Mouse (Mus musculus): Measurements from ENCODE around the gene Plekhm2. TPM values are rescaled to one million over a fixed set of nuclear protein-coding genes. Genes with fewer than 3 reads are reported as not detected.

Gene Plekhm2
- total and polyA plus RNA-seq, 3 experiments: 12.4 to 28.2 (median 13.7) TPM

DNA sequence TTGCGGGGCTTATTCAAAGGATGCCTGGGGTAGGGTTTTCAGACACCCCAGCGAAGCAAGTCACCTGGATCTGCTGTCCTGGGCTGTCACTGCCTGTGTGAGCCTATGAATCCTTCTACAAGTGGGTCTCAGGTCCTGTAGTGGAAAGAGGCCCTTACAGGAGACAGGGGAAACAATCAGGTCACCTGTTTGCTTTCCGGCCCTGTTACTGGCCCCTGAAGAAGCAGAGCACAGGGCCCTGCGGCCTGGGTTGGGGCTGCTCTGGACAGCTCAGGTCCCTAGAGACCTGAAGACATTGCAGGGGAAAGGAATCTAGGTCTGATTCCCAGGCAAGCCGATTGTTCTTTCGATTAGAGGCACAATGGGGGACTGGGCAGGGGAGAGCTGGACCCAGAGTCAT is 64.3 kb downstream of the Plekhm2 start:
- in situ Hi-C loops (cut with MboI; ENCODE audit: low pct_ligation_motif_present, low pct_unique_long_range_greater_than_20kb, low sequenced_read_pairs): no loop called here

DNA sequence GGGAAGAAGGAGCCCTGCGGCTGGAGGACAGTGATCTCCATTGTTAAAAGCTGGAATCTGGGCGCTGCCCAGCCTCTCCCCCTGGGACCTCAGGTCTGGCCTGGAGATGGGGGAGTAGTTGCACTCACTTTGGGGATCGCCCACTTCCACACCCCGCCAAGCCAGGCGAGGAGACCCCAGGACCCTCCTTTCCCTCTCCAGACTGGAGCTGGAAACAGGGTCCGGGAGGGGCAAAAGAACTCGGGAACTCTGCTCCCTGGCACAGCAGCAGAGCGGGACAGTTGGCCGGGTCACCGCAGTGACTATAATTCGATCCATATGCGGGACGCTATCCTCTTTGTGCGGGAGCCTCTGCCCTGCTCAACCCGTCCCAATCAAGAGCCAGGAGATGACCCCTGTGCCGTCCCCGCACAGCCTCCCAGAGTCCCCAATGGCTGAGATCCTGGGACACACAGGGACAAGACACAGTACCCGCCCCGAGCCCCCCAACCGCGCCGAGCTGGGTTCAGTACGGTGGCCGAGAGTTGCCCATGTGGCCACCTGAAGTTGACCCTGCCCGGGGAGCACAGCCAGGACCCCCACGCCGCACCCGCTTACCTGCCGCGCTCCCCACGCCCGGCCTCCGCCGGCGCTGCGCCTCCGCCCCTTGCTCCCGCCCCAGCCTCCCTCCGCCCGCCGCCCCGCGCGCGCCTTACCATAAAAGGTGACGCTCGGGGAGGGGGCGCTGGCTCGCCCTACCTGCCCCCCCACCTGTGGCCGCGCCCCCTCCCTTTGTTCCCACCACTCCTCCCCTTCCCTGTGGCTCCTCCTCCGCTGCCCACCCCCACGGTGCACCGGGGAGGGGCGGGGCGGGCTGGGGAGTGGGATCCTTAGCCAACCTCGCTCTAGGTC is 65.2 kb downstream of the Plekhm2 start:
- Histone ChIP-seq H3K9ac (ENCODE audit: insufficient read depth, low read depth) (no peak overlapping the region), H3K27me3 (replicated peaks) (no peaks in the 10 kb centered on the region), H3K36me3 (replicated peaks in 1 of 2; ENCODE audit: control insufficient read depth in 1 of 2, insufficient read depth in 1 of 2, low read length in 1 of 2) (no peaks in the 10 kb centered on the region), H3K9me3 (replicated peaks; ENCODE audit: low read length) (no peaks in the 10 kb centered on the region), H3K4me3 (replicated peaks in 1 of 3; ENCODE audit: low read depth in 2 of 3, low read length in 2 of 3, poor library complexity in 1 of 3) (no peak overlapping the region), H3K79me2 (replicated peaks; ENCODE audit: control insufficient read depth, extremely low read depth, insufficient read depth, poor library complexity, severe bottlenecking) (no peaks in the 10 kb centered on the region), H3K4me1 (ENCODE audit: control insufficient read depth in 1 of 2, insufficient read depth in 2 of 2) (peaks cover 7 to 14% of the 10 kb centered on the region in 2 experiments), H3K4me2 (ENCODE audit: insufficient read depth, low read depth, poor library complexity, severe bottlenecking) (no peak overlapping the region), H3K27ac (ENCODE audit: insufficient read depth, low read depth) (no peak overlapping the region)
- dilution Hi-C loops (cut with MboI; ENCODE audit: extremely low pct_ligation_motif_present, extremely low pct_unique_long_range_greater_than_20kb, low sequenced_read_pairs) (no loop called here), in situ Hi-C loops (cut with MboI; ENCODE audit: low pct_ligation_motif_present, low pct_unique_long_range_greater_than_20kb, low sequenced_read_pairs) (no loop called here)
- TF ChIP-seq MAZ (IDR thresholded peaks at IDR 0.05; ENCODE audit: low read depth, low read length) (no peak), MEF2A (IDR thresholded peaks at IDR 0.05; ENCODE audit: borderline replicate concordance, low read depth, low read length) (no peak), NRF1 (IDR thresholded peaks at IDR 0.05; ENCODE audit: low read depth, low read length) (no peak), HCFC1 (IDR thresholded peaks at IDR 0.05; ENCODE audit: low read depth, low read length) (no peak), ETS1 (conservative IDR thresholded peaks at IDR 0.05; ENCODE audit: low read depth, low read length) (no peak), MYC (IDR thresholded peaks at IDR 0.05; ENCODE audit: low read depth, low read length) (no peak), ZNF384 (IDR thresholded peaks at IDR 0.05; ENCODE audit: low read depth, low read length) (no peak), KAT2A (IDR thresholded peaks at IDR 0.05; ENCODE audit: insufficient replicate concordance, low read length) (no peak), PAX5 (IDR thresholded peaks at IDR 0.05; ENCODE audit: low read length) (no peak), TBP (conservative IDR thresholded peaks at IDR 0.05; ENCODE audit: low read depth, low read length) (no peak), TCF12 (IDR thresholded peaks at IDR 0.05; ENCODE audit: low read depth, low read length) (no peak), RCOR1 (conservative IDR thresholded peaks at IDR 0.05; ENCODE audit: low read depth, low read length) (no peak), BHLHE40 (IDR thresholded peaks at IDR 0.05; ENCODE audit: low read depth, low read length) (no peak), CHD2 (IDR thresholded peaks at IDR 0.05; ENCODE audit: low read length) (no peak)
- no peak for DNase-seq (ENCODE audit: extremely low read depth)

More for the DNA sequence above, 64.3 kb downstream of the Plekhm2 start:
- H3K79me2 ChIP-seq (replicated peaks; ENCODE audit: control insufficient read depth, extremely low read depth, insufficient read depth, poor library complexity, severe bottlenecking): no peaks in the 10 kb centered on the region
- TF ChIP-seq ZMIZ1 (IDR thresholded peaks at IDR 0.05; ENCODE audit: low read depth, low read length) (no peak), POLR2AphosphoS2 (IDR thresholded peaks at IDR 0.05; ENCODE audit: low read depth, low read length) (no peak), RAD21 (IDR thresholded peaks at IDR 0.05; ENCODE audit: low read depth, low read length) (no peak), SIN3A (IDR thresholded peaks at IDR 0.05; ENCODE audit: low read length) (no peak), ELF1 (IDR thresholded peaks at IDR 0.05; ENCODE audit: low read depth, low read length) (no peak), MXI1 (IDR thresholded peaks at IDR 0.05; ENCODE audit: low read depth, low read length) (no peak), MAZ (IDR thresholded peaks at IDR 0.05; ENCODE audit: low read depth, low read length) (no peak), SMC3 (IDR thresholded peaks at IDR 0.05; ENCODE audit: low read depth, low read length) (no peak), CHD2 (IDR thresholded peaks at IDR 0.05; ENCODE audit: low read length) (no peak), PAX5 (IDR thresholded peaks at IDR 0.05; ENCODE audit: low read length) (no peak)
- DNase-seq (ENCODE audit: extremely low read depth): no peak
- H3K4me2 ChIP-seq (ENCODE audit: insufficient read depth, low read depth, poor library complexity, severe bottlenecking): no peak overlapping the region; the same call in 1 of the 2 replicates
- no peaks in the 10 kb centered on the region for H3K36me3 ChIP-seq (replicated peaks in 1 of 2; ENCODE audit: control insufficient read depth in 1 of 2, insufficient read depth in 1 of 2, low read length in 1 of 2)
- no peak overlapping the region for H3K4me3 ChIP-seq (replicated peaks in 1 of 3; ENCODE audit: low read depth in 2 of 3, low read length in 2 of 3, poor library complexity in 1 of 3)
- H3K9ac ChIP-seq (ENCODE audit: insufficient read depth, low read depth): no peak overlapping the region
- H3K27me3 ChIP-seq (replicated peaks): no peaks in the 10 kb centered on the region
- H3K9me3 ChIP-seq (replicated peaks; ENCODE audit: low read length): no peaks in the 10 kb centered on the region
- dilution Hi-C loops (cut with MboI; ENCODE audit: extremely low pct_ligation_motif_present, extremely low pct_unique_long_range_greater_than_20kb, low sequenced_read_pairs): no loop called here
- H3K4me1 ChIP-seq (ENCODE audit: control insufficient read depth in 1 of 2, insufficient read depth in 2 of 2): peaks cover 7 to 14% of the 10 kb centered on the region in 2 experiments
- no peak overlapping the region for H3K27ac ChIP-seq (ENCODE audit: insufficient read depth, low read depth)
